10 mouse cellular contexts compared by ENCODE assay signal in genomic region chr4:123116011-123116410, GRCm38 (mm10). TPM values are rescaled to one million over a fixed set of nuclear protein-coding genes. Genes with fewer than 3 reads are reported as not detected.
DNase-seq lines count a peak whose midpoint lies in the region; ATAC-seq and TF ChIP-seq lines count a peak whose summit lies in the region.
"Had no signal": no experiment of that assay in that cellular context is flagged by ENCODE, and none has a peak within 500 bp of the region (broad histone marks: within the 10 kb centered on the region; RNA-seq: fewer than 3 reads in every experiment).

TSS of gene Oxct2b (plus strand) at chr4:123116266.

- peak within 1 kb of the TSS; percentile 35 for H3K4me3 ChIP-seq in heart, embryonic 11.5 days (ENCODE audit: low read depth, low read length)
- peak within 1 kb of the TSS; percentile 49 to 53; a peak in 2 of 4 replicates for H3K4me3 ChIP-seq in ES-E14 (ENCODE audit: insufficient read depth in 1 of 2, low read depth in 1 of 2, low read length in 2 of 2, poor library complexity in 1 of 2, severe bottlenecking in 1 of 2)
- peak within 1 kb of the TSS; percentile 32 for H3K4me3 ChIP-seq in forebrain, postnatal 0 days (ENCODE audit: low read depth, low read length)
- H3K4me3 ChIP-seq in midbrain, embryonic 11.5 days (ENCODE audit: low read depth, low read length) = peak within 1 kb of the TSS; percentile 27

- DNase-seq in heart, adult 11 months = no peak
- no peak for DNase-seq in ES-E14 (ENCODE audit: low read depth, low spot score)
- DNase-seq in forebrain, postnatal 0 days = peak; percentile 29
- DNase-seq in midbrain, embryonic 11.5 days (ENCODE audit: low spot score, missing footprints) = peak; percentile 91
- DNase-seq in thymus, postnatal 10 days (ENCODE audit: low spot score in 2 of 2) = no peak
- DNase-seq in urinary bladder, postnatal 10 days (ENCODE audit: low spot score) = no peak
- DNase-seq: adrenal gland, postnatal 14 days had no signal

- WGBS in heart, embryonic 11.5 days (ENCODE audit: insufficient replicate concordance) = 7% methylated on average over 22 of the region's 22 CpGs
- WGBS in forebrain, postnatal 0 days = 20% methylated on average over 22 of the region's 22 CpGs
- 11% methylated on average over 22 of the region's 22 CpGs for WGBS in midbrain, embryonic 11.5 days

- H3K36me3 ChIP-seq in heart, embryonic 11.5 days (ENCODE audit: control insufficient read depth, insufficient read depth, low read length) = no peaks in the 10 kb centered on the region
- no peaks in the 10 kb centered on the region; the same call in 1 of the 2 replicates for H3K36me3 ChIP-seq in ES-E14 (ENCODE audit: control insufficient read depth, insufficient read depth, low read length, poor library complexity, severe bottlenecking)
- H3K36me3 ChIP-seq in forebrain, postnatal 0 days (ENCODE audit: insufficient read depth) = no peaks in the 10 kb centered on the region
- no peaks in the 10 kb centered on the region for H3K36me3 ChIP-seq in midbrain, embryonic 11.5 days (ENCODE audit: control insufficient read depth, insufficient read depth, low read length)

- ATAC-seq in heart, embryonic 11.5 days (replicated peaks; ENCODE audit: insufficient number of reproducible peaks, low FRiP score, low TSS enrichment) = no peak
- ATAC-seq in forebrain, postnatal 0 days = peak; percentile 47
- ATAC-seq in midbrain, embryonic 11.5 days (ENCODE audit: low FRiP score) = peak; percentile 54; the same call in 1 of the 2 replicates
- ATAC-seq in erythroid progenitor cell, adult 5-6 weeks (replicated peaks; ENCODE audit: low FRiP score, poor library complexity, severe bottlenecking) = no peak

- in situ Hi-C loops in ES-E14 (cut with MboI; ENCODE audit: low sequenced_read_pairs in 2 of 2, unreplicated experiment in 2 of 2) = no loop called here

- no peaks in the 10 kb centered on the region for H3K9me3 ChIP-seq in heart, embryonic 11.5 days (replicated peaks; ENCODE audit: control insufficient read depth, low read length)
- no peaks in the 10 kb centered on the region for H3K9me3 ChIP-seq in ES-E14 (ENCODE audit: control insufficient read depth, insufficient read depth, low read depth, low read length)
- no peaks in the 10 kb centered on the region for H3K9me3 ChIP-seq in forebrain, postnatal 0 days (ENCODE audit: low read length)
- no peaks in the 10 kb centered on the region for H3K9me3 ChIP-seq in midbrain, embryonic 11.5 days (ENCODE audit: control insufficient read depth, low read length)

- H3K9ac ChIP-seq in heart, embryonic 11.5 days (ENCODE audit: low read depth, low read length) = no peak within 1 kb of the TSS
- H3K9ac ChIP-seq in ES-E14 (ENCODE audit: insufficient read depth, low read depth, low read length, poor library complexity, severe bottlenecking) = 0 out of 2 replicates have a peak within 1 kb of the TSS, but pooled peaks have one; percentile 27
- peak within 1 kb of the TSS; percentile 45 for H3K9ac ChIP-seq in forebrain, postnatal 0 days
- H3K9ac ChIP-seq in midbrain, embryonic 11.5 days (ENCODE audit: low read length) = peak within 1 kb of the TSS; percentile 25; the same call in 1 of the 2 replicates
- H3K9ac ChIP-seq: liver, embryonic 14.5 days had no signal

- H3K27ac ChIP-seq in heart, embryonic 11.5 days (ENCODE audit: low read depth, low read length) = no peak within 1 kb of the TSS
- no peak within 1 kb of the TSS for H3K27ac ChIP-seq in ES-E14 (ENCODE audit: insufficient read depth, low read depth, low read length, poor library complexity, severe bottlenecking)
- H3K27ac ChIP-seq in forebrain, postnatal 0 days (ENCODE audit: low read depth, low read length) = no peak within 1 kb of the TSS
- no peak within 1 kb of the TSS for H3K27ac ChIP-seq in midbrain, embryonic 11.5 days (ENCODE audit: low read depth, low read length)
- H3K27ac ChIP-seq: liver, embryonic 14.5 days had no signal

- peak within 1 kb of the TSS; percentile 63 for H3K4me2 ChIP-seq in heart, embryonic 11.5 days
- peak within 1 kb of the TSS; percentile 62 for H3K4me2 ChIP-seq in forebrain, postnatal 0 days (ENCODE audit: low read depth)
- H3K4me2 ChIP-seq in midbrain, embryonic 11.5 days = peak within 1 kb of the TSS; percentile 43

- TF ChIP-seq CTCF in forebrain, postnatal 0 days (IDR thresholded peaks at IDR 0.05; ENCODE audit: low read depth) = no peak

- H3K27me3 ChIP-seq in heart, embryonic 11.5 days (ENCODE audit: control insufficient read depth, insufficient read depth, low read length) = peaks cover 18% of the 10 kb centered on the region
- H3K27me3 ChIP-seq in forebrain, postnatal 0 days (ENCODE audit: insufficient read depth, low read length) = no peaks in the 10 kb centered on the region
- H3K27me3 ChIP-seq in midbrain, embryonic 11.5 days (ENCODE audit: control insufficient read depth, insufficient read depth, low read length) = peaks cover 7% of the 10 kb centered on the region

- no peaks in the 10 kb centered on the region for H3K4me1 ChIP-seq in heart, embryonic 11.5 days (ENCODE audit: control insufficient read depth, insufficient read depth, low read length)
- H3K4me1 ChIP-seq in ES-E14 (ENCODE audit: control insufficient read depth in 2 of 2, insufficient read depth in 2 of 2, low read length in 2 of 2, poor library complexity in 1 of 2) = peaks cover 0 to 3% of the 10 kb centered on the region in 2 experiments; a peak in 1 of 4 replicates
- H3K4me1 ChIP-seq in forebrain, postnatal 0 days (ENCODE audit: insufficient read depth) = 0 out of 2 replicates have a peak, but pooled peaks cover 4% of the 10 kb centered on the region
- H3K4me1 ChIP-seq in midbrain, embryonic 11.5 days (ENCODE audit: control insufficient read depth, insufficient read depth, low read length) = no peaks in the 10 kb centered on the region

TF ChIP-seq in ES-E14, 5 proteins besides CTCF, POLR2A, EP300 and RAD21:
- no peak for TF ChIP-seq HCFC1 (IDR thresholded peaks at IDR 0.05; ENCODE audit: borderline replicate concordance, insufficient read depth, low read length)
- TF ChIP-seq CHD2 (IDR thresholded peaks at IDR 0.05; ENCODE audit: low read depth, low read length) = no peak
- TF ChIP-seq MAFK (IDR thresholded peaks at IDR 0.05; ENCODE audit: insufficient read depth, low read depth, low read length) = no peak
- no peak for TF ChIP-seq ZNF384 (IDR thresholded peaks at IDR 0.05; ENCODE audit: low read depth, low read length)
- no peak for TF ChIP-seq ZC3H11A (IDR thresholded peaks at IDR 0.05; ENCODE audit: borderline replicate concordance, low read depth, low read length)
TF ChIP-seq in ES-E14: peak in this region for 0.

RNA-seq across cellular contexts. Expression of gene Oxct2b, which starts in this region (rescaled TPM):
- polyA plus RNA-seq in heart, embryonic 11.5 days (2014; fragmentation: Nextera tagmentation; extraction: Ambion mirVana) = not detected in 2 replicates
- 2.8 TPM in 2 replicates for total RNA-seq in ES-E14 (2012; rRNA removed)
- total RNA-seq in forebrain, postnatal 0 days (2014; rRNA removed) = 0.62 TPM in 2 replicates
- polyA plus RNA-seq in forebrain, postnatal 0 days (2015; fragmentation: Nextera tagmentation; extraction: Ambion mirVana) = 0.33 and 0.34 TPM in 2 replicates
- 0.18 TPM in 1 of 2 replicates, not detected in the other for polyA plus RNA-seq in midbrain, embryonic 11.5 days (2014; fragmentation: Nextera tagmentation; extraction: Ambion mirVana)
- not detected in 2 replicates for total RNA-seq in erythroid progenitor cell, adult 5-6 weeks (2015; ENCODE audit: low replicate concordance)
- total RNA-seq in erythroid progenitor cell, adult 5-6 weeks (2017; ENCODE audit: low replicate concordance) = 1.5 TPM in 1 of 2 replicates, not detected in the other
- total RNA-seq: adrenal gland, postnatal 14 days had no signal
- polyA plus RNA-seq: liver, embryonic 14.5 days had no signal

Comparison
In these comparisons a context has a peak if more than half of its experiments do, and no peak if none do; other contexts are left out.
1. Peak in DNase-seq, ATAC-seq, H3K4me3 ChIP-seq, H3K9ac ChIP-seq and H3K4me2 ChIP-seq in forebrain, postnatal 0 days; RNA of the gene not detected or under 1 TPM.
2. Peak in DNase-seq, ATAC-seq, H3K4me3 ChIP-seq, H3K9ac ChIP-seq and H3K4me2 ChIP-seq in midbrain, embryonic 11.5 days; RNA of the gene not detected or under 1 TPM.